Mouse (Mus musculus) erythroid progenitor cell, adult 5-6 weeks (primary cell): ENCODE measurements around the gene Plcb2. TPM values are rescaled to one million over a fixed set of nuclear protein-coding genes. Genes with fewer than 3 reads are reported as not detected.
A peak's percentile ranks its signal among the peaks of the same experiment; 100 is the strongest.

Source experiments
- ATAC-seq: replicated peaks from 2 replicates; pipeline ENCODE4 v1.8.0; 2016; ENCODE audit warnings: moderate number of reproducible peaks, mild to moderate bottlenecking, moderate TSS enrichment, inconsistent platforms; ENCODE audit not compliant: poor library complexity, low FRiP score, severe bottlenecking
- total RNA-seq, 2 experiments: library from RNA; stranded (forward) in 1 of 2; stranded (reverse) in 1 of 2; fragments of 150-400 nt in 1 of 2; fragments of 186-747, 209-891 nt in 1 of 2; gene quantifications; 2 replicates each; pipeline versions ENCODE4 v1.2.3 to v1.2.4; 2015 to 2017; ENCODE audit warnings: low replicate concordance in 2 of 2

Plcb2 gene
- total RNA-seq (2015; ENCODE audit: low replicate concordance): 14.3 and 18.4 TPM in 2 replicates
- total RNA-seq (2017; ENCODE audit: low replicate concordance): 9.8 and 12.3 TPM in 2 replicates

GRCm38 (mm10) chr2:118728337-118728736, at the start of gene Plcb2:
Gene Plcb2 (minus strand): TSS chr2:118728438.
- no peak for ATAC-seq

DNA sequence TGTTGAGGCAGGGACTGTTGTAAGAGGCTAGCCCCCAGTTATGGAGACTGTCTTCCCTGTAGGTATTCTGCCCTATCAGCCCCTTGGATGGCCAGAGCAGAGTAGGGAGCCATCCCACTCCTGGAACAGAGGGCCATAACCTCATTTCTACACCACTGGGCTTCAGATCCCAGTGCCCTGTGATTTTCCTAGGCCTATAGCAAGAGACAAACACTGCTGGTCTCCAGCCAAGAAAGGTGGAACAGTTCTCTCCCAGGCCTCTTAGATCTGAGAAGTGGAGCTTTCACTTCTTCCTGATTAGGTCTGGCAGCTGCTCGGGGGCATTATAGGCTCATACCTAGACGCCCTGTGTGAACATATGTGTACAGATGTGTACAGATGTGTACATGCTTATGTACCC, 48.1 kb upstream of the Plcb2 start:
- no peak for ATAC-seq

GRCm38 (mm10) chr2:118775846-118776245, 47.6 kb upstream of the Plcb2 start:
- no peak for ATAC-seq

GRCm38 (mm10) chr2:118775396-118775795, 47.2 kb upstream of the Plcb2 start:
- no peak for ATAC-seq

DNA sequence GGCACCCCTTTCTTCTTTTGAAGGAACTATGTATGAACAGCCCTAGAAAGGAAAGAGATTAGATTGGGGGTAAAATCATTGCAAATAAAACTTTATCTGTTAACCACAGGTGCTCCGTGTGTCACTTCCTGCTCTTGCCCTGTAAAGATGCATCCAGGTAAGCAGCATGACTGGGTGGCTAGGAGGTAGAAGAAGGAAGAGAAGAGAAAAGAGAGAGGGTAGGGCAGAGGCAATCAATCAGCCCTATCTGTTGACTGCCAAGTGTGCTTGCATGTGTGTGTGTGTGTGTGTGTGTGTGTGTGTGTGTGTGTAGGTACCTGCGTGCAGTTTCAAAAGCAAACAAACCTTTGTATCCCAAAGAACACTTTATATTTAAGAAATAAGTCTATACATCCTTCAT, 46.3 kb upstream of the Plcb2 start:
- ATAC-seq: no peak

- ATAC-seq: no peak
Observed at GRCm38 (mm10) chr2:118772158-118772874, 44.1 kb upstream of the Plcb2 start, which contains the start of gene Phgr1. Gene Phgr1 (plus strand): TSS chr2:118772769.

GRCm38 (mm10) chr2:118766041-118767033, 38.1 kb upstream of the Plcb2 start:
- no peak for ATAC-seq

- ATAC-seq: no peak
Observed at GRCm38 (mm10) chr2:118764875-118765274, 36.6 kb upstream of the Plcb2 start.

DNA sequence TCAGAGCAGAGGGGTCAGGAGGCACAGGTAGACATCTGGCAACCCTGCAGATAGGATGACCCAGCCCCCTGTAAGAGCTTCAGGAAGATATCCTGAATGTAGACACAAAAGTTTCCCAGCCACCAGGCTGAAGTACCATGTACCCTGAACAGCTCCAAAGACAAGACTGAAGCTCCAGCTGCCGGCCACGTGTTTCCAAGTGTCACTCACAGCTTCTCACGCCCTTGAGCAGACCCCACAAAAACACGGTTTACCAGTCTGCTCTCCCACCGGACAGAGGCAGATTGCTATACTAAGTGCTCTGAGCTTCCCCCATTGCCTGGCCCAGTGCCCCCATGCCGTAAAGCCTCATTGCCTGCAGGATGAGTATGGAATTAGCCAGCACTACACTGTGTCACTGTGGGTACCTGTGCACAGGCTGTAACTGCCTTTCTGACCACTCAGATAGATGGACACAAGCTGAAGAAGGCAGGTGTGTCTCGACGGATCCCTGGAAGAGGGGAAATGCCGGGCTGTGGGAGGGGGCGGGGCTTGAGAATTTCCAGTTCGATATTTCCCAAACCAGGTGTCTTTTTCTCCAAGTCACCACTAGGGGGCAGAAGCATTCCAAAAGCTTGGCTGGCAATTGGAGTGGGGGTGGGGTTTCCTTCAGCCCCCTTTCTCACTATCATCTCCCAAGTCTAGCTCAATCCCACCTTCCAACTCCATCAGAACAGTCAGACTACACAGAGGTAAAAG, 36.0 kb upstream of the Plcb2 start:
- ATAC-seq: no peak

- no peak for ATAC-seq
Observed at GRCm38 (mm10) chr2:118763469-118763868, 35.2 kb upstream of the Plcb2 start.

- peak; percentile 62 for ATAC-seq
Observed at GRCm38 (mm10) chr2:118762784-118763148, 34.5 kb upstream of the Plcb2 start.

- peak; percentile 81 for ATAC-seq
Observed at GRCm38 (mm10) chr2:118761906-118762783, 33.9 kb upstream of the Plcb2 start, which contains the start of gene Ccdc9b. Gene Ccdc9b (minus strand): TSS chr2:118762661.

- ATAC-seq: no peak
Observed at GRCm38 (mm10) chr2:118761358-118761757, 33.1 kb upstream of the Plcb2 start.

DNA sequence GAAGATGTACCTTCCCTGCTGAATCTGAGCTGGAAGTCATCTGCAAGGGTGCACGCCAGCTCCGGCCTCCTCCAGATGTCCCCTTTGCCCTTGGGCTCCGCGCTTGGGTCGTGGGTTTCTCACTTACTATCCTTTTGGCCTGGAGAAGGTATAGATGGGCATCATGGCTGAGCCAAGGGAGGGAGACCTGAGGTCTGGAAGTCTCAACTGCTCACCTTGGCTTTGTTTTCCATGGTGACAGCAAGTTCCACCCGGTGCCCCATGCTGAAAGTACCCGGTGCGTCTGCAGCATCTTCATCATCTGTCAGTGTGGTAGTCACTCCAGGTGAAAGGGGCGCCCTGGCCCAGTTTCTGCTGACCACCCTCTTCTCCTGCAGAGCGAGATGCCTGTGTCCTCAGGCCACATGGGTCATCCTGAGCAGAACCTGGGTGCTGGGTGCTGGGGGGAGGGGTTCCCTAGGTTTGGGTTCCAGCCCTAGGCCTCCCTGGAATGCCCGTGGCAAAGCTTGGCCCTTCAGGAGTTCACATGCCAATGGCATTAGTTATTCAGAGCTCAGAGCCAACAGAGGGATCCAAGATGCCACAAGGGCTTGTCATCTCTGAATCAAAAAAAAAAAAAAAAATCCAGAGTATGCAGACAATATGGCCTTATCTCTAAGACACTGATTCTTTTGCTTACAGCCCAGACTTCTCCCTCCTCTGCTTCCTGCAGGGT, 32.2 kb upstream of the Plcb2 start:
- ATAC-seq: no peak

DNA sequence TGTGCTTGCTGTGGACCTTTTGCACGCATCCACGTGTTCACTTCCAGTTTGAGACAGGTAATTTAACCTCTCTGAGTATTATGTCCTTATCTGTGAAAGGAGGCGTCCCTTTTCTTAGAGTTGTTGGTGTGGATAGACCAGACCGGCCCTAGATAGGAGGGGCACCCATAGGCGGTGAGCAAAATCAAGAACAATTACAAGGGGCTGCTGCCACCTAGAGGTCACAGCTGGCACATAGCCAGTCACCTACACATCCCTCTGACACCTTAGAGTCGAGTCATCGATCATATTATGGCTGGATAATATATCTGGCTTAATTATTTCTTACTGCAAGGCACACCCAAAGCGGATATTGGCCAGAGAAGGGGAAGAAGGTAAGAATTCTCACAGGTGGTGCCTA, 31.6 kb upstream of the Plcb2 start:
- ATAC-seq: 0 out of 2 replicates have a peak, but pooled peaks have one; percentile 39

DNA sequence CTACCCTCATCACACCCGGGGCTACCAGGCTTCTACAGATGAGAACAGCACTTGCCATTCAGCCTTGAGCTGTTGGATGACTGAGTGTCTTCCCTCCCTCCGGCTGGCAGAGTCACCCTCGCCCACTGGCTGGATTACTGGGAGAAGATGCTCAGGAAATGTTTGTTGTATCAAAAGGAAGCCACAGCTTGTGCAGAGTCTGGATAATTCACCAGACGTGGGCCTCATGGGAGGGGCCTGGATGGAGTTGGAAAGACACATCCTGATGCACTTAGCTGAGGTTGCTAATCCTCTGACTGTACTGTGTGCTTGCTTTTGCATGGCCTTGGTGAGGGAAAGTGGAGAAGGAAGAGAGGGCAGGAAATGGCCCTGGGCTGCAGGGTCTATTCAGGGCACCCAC, 27.9 kb upstream of the Plcb2 start:
- no peak for ATAC-seq

DNA sequence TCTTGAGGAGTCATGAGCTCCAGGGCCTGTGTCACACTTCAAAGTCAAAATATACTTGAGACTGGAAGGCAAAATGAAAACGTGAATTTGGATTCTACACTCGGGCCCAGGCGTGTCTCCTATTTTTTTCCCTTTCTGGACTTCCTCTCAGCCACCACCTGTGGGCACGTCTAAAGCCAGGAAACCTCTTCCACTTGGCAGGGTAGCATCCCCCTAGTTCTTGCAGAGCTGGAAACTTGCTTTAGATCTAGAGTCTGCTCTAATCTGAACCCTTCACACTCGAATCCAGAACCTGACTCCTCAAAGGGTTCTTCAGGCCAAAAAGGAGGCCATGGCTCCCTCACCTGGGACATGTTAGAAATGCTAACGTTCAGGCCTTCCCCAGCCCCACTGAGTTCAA, 27.2 kb upstream of the Plcb2 start:
- no peak for ATAC-seq

GRCm38 (mm10) chr2:118754143-118754542, 25.9 kb upstream of the Plcb2 start:
- ATAC-seq: no peak

GRCm38 (mm10) chr2:118752792-118753108, 24.5 kb upstream of the Plcb2 start:
- ATAC-seq: no peak
